Mouse (Mus musculus): ENCODE data around the gene Usp47.

Gene Usp47

DNA sequence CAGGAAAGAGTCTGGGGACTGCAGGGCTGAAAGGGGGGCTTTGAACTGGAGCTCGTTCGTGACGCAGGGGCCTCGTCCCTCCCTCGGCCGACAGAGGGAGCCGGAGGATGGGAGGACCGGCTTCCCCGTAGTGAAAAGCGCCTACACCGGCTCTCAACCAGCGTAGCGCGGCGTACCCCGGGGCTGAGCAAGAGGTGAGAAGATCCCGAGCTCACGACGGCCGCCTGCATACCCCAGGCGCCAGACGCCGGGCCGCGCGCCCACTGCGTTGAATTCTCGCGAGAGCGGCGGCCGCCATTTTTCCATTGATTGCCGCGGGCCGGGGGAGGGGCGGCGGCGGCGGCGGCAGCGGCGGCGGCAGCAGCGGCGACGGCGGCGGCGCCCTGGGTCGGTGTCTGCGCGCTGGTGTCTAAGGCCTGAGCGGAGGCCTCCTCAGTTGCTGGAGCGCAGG is at the start of gene Usp47:
Usp47 (plus strand) TSS at position 355 of the 451 bp plus-strand sequence.
- peak; percentile 83 for DNase-seq (ENCODE audit: low spot score)

- DNase-seq (ENCODE audit: low spot score) = no peak
These were observed 46.9 kb upstream of the Usp47 start for GRCm38 (mm10) chr7:111976401-111976800.

DNA sequence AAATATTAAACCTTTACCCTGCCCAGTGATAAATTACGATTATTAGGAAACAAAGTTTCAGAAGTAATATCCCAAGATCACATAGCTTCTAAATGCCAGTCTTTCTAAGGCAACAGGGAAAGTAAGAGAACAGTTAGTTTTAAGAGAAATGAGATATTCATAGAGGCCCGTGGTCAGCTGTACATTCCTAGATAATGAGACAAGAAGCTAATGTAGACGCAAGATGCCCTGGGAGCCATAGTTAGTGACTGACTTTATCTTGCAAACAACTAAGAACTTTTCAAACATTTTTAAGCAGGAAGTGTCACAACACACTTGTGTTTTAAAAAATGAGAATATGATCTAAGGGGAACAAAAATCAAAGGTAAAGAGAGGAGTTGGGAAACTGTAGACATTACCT is 45.4 kb upstream of the Usp47 start:
- DNase-seq (ENCODE audit: low spot score) = no peak

DNA sequence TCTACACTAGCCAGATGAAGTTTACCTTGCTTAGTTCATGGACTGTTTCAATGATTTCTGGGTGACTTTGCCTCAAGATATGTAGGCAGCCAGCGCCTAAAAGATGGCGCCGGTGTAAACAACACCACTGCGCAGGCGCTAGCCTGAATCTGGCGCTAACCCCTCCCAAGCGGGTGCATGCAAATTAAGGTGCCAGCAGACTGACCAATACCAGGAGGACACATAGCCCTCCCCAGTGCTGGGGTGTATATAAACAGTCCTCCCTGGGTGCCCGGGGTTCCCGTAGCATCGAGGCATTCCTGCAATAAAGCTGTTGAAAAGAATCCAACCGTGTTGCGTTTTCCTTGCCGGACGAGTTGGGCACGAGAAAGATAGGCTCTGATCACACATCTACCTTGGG is 41.0 kb upstream of the Usp47 start:
- DNase-seq (ENCODE audit: low spot score) = no peak

DNA sequence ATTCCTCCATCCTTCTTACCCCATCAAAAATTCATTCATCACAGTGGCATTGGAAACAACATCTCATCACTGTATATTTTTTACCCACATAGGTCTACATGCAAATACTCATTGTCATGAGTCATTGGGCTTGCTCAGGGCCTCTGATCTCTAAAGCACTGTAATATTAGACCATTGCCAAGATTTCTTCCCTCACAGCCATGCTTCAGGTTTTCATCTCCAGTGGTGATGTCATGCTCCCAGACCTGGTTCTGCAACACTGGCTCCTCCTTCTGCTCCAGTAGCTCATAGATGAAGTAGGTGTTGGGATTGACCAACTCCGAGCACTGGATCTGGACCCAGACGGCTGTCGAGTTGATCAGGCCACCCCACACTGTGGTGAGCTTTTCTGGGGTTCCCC is 38.8 kb upstream of the Usp47 start:
- no peak for DNase-seq (ENCODE audit: low spot score)

GRCm38 (mm10) chr7:111985266-111985665 is 38.0 kb upstream of the Usp47 start:
- no peak for DNase-seq (ENCODE audit: low spot score)

- DNase-seq (ENCODE audit: low spot score) = no peak
These were observed 36.4 kb upstream of the Usp47 start for GRCm38 (mm10) chr7:111986906-111987305.

GRCm38 (mm10) chr7:111997441-111997840 is 25.9 kb upstream of the Usp47 start:
- DNase-seq (ENCODE audit: low spot score) = no peak

GRCm38 (mm10) chr7:111998446-111999004 is 24.8 kb upstream of the Usp47 start:
- no peak for DNase-seq (ENCODE audit: low spot score)

DNA sequence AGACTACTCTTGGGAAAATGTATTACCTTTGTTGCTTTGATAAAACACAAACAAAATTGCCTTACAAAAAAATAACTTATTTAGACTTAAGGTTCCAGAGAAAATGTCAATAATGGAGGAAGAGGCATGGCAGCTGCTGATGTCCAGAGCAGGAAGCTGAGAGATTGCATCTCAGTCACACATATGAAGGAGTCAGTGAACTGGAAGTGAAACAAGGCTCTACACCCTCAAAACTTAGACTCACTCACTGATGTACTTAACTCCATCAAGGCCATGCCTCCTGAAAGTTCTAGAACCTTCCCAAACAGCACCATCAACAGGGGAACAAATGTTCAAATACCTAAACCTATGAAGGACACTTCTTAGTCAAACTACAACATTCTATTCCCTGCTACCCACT is 23.9 kb upstream of the Usp47 start:
- no peak for DNase-seq (ENCODE audit: low spot score)

DNA sequence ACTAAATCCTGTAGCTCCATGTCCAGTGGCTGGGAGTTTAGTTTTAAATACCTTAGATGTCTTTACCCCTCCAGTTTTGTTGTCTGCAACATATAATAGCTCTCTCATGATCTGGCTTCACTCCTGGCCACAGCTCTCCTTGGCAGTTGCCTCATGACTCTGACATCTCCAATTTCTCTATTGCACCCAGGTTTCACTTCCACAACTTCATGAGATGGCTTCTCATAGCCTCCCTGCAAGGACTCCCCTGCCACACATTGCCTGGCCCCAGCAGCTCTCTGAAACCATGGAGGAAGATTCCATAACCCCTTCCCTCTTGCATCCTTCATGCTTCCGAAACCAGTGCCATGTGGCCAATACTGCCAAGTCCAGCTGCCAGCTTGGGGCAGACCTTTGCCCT is 23.1 kb upstream of the Usp47 start:
- no peak for DNase-seq (ENCODE audit: low spot score)

GRCm38 (mm10) chr7:112010511-112010910 is 12.8 kb upstream of the Usp47 start:
- no peak for DNase-seq (ENCODE audit: low spot score)

- no peak for DNase-seq (ENCODE audit: low spot score)
These were observed 12.3 kb upstream of the Usp47 start for GRCm38 (mm10) chr7:112010976-112011375.

DNA sequence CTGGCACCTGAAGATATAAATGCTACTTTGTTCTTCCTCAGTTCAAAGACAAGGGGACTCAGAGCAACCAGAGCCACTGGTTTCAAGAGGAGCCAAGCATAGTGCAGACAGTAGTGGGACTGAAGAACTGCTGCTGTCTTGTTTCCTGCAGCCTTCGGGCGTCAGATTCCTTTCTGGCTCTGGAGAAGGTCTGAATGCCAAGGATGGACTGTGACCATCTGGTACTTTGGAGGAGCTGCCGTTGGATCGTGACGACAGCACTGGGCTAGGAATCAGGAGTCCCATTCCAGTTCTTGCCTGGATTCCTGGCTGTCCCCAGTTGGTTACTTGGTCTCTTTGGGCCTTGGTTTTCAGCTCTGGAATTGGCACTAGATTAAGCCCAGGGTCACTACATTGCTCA is 11.2 kb upstream of the Usp47 start:
- peak; percentile 31 for DNase-seq (ENCODE audit: low spot score)

DNA sequence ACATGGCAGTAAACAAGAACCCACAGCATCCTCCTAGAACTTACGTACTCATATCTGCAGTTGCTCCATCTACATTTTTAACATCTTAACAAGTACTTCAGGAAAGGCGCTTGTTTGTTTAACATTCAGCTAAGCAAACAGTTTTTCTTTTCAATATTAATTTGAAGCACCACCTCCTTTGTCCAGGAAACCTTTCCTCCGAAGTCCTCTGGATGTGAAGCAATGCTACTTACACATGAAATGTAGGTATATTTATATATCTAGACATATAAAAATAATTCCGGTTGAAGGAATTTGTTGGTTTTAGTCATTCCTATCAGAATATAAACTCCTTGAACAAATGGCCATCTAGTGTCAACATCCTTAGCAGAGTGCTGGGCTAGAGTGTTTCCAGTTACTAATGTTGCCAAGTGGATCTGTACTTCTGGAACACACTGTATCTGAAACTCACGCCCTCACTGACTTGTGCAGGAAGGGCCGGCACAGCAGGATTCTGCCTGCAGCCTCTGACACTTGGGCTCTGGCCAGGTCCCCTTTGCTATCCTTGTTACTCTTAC is 10.6 kb upstream of the Usp47 start:
- DNase-seq (ENCODE audit: low spot score) = no peak

GRCm38 (mm10) chr7:112014148-112014547 is 9.2 kb upstream of the Usp47 start:
- DNase-seq (ENCODE audit: low spot score) = no peak

DNA sequence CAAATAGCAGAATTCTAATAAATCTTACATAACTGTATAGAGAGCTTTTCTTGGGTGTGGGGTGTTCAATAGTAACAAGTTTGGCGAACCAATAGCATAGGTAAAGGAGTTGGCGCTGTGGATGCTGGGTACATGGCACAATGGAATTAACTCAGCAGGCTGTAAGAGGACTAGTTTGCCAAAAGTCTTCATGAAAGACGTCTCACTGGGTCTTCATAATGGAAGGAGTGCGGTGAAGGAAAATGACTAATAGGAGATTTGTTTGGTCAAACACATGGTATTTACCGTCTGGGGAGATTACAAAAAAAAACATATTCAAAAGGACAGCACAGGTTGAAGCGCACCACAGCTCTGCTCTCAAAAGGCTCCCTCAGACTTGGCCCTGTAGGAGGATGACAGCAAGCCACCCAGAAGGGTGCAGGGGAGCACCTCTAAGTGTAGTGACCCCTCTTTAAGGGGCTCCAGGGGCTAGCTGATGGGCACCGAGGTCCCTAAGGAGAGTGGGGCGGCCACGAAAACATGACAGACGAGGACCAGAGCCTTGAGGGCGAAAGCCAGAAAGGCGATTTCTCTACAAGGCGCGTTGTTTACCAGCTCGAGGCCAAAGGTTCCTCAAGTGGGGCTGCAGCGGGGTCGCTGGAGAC is 676 bp upstream of the Usp47 start:
- no peak for DNase-seq (ENCODE audit: low spot score)

DNA sequence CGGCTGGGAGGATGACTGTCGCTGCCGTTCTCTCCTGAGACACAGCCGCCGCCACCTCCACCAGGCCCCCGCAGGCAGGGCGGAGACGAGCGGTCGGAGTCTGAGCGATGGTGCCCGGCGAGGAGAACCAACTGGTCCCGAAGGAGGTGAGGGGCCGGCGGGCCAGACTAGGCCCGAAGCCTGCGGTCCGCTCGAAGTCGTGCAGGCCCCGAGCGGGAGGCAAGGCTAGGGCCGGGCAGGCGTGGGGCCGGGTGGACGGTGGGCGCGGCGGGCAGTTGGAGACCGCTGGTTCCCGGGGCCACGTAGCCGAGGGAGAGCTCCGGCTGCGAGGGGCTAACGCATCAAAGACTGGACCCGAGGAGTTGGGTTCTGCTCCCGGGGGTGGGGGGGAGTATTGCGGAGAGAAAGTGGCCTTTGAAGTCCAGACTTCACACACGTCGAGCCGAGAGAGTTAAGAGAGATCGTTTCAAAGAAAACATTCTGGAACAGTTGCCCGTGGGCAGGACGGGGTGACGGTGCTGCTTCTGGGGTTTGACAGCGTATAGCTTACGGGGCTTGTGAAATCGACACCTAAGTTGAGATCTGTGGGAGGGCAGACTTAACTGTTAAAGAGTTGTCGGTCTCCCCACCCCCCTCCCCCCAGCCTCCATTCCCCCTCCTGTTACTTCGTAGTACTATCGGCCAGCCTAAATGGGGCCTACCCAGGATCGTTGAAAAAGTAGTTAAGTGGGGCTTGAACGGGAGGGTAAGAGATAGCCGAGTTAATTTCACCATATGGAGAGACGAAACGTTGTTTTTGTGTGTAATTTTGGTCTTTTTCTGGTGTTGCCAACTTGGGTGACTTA is 519 bp downstream of the Usp47 start:
- no peak for DNase-seq (ENCODE audit: low spot score)

DNA sequence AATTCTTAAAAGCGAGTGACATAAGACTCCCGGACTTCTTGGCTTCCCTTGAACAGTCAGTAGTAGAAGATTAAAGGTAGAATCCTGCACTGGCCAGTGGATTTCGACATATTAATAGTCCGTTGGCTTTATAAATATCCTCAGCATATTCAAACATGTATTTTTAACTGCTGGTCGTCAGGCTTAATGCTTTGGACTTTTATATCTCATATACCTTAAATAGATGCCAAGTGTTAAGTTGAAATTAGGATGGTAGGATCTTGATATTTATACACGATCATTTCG is 1.1 kb downstream of the Usp47 start:
- no peak for DNase-seq (ENCODE audit: low spot score)

DNA sequence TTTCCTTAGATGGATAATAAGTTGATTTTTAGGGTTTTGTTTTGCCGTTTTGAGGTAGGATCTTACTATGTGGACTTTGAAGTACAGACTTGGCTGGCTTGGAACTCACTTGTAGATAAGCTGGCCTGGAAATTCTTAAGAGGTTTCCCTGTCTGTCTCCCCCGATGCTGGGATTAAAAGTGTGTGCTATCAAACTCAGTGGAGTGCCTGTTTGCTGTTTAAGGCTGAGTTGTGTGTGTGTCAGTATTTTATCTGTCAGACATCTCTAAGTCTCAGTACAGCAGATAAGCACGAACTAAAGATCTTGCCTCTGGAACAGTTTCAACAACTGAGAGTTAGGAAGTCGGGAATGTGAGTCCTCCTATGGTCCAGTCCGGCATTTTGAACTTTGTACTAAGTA is 1.6 kb downstream of the Usp47 start:
- no peak for DNase-seq (ENCODE audit: low spot score)

DNA sequence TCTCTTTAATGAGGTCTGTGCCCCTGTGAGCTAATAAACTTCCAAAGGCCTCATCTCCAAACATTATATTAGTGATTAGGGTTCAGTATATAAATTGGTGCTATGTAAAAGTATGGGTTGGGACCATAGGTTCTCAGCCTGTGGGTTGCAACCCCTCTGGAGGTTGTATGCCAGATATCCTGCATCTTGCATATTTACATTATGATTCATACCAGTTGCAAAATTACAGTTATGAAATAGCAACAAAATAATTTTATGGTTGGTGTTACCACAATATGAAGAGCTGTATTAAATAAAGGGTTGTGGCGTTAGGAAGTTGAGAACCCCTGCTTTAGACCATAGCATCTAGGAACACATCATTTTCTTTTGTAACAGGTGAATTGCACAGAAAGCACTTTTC is 7.3 kb downstream of the Usp47 start:
- no peak for DNase-seq (ENCODE audit: low spot score)

DNA sequence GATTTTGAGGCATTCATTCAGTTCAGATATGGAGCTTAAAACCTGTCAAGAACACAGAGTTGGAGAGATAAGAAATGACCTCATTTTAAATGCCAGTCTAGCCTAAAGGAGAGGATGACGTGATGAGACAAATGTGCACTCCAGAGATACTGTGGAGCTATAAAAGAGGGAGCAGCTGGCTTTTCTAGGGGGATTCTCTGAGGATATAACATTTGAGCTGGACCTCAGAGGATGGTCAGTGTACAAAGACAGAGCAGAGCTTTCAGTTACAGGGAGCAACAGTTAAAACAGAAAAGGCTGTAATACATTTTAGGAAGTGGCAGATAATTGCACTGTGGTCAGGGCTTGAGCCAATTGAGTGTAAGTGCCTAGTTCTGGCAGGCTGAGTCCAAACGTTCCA is 12.5 kb downstream of the Usp47 start:
- no peak for DNase-seq (ENCODE audit: low spot score)

- no peak for DNase-seq (ENCODE audit: low spot score)
These were observed 13.3 kb downstream of the Usp47 start for GRCm38 (mm10) chr7:112036636-112037035.

All from urinary bladder, postnatal 25 days (tissue).